Mouse (Mus musculus) megakaryocyte-erythroid progenitor cell, adult 5 weeks (primary cell): ENCODE results near the gene Slc30a2. TPM values are rescaled to one million over a fixed set of nuclear protein-coding genes. Genes with fewer than 3 reads are reported as not detected.

Experiments used
- polyA plus RNA-seq: library from polyadenylated mRNA; stranded (reverse); fragments of >175 nt; gene quantifications from 2 replicates; pipeline ENCODE4 v1.2.3, GENCODE M21; 2012

Gene Slc30a2
- polyA plus RNA-seq: 0.09 and 0.11 TPM in 2 replicates

DNA sequence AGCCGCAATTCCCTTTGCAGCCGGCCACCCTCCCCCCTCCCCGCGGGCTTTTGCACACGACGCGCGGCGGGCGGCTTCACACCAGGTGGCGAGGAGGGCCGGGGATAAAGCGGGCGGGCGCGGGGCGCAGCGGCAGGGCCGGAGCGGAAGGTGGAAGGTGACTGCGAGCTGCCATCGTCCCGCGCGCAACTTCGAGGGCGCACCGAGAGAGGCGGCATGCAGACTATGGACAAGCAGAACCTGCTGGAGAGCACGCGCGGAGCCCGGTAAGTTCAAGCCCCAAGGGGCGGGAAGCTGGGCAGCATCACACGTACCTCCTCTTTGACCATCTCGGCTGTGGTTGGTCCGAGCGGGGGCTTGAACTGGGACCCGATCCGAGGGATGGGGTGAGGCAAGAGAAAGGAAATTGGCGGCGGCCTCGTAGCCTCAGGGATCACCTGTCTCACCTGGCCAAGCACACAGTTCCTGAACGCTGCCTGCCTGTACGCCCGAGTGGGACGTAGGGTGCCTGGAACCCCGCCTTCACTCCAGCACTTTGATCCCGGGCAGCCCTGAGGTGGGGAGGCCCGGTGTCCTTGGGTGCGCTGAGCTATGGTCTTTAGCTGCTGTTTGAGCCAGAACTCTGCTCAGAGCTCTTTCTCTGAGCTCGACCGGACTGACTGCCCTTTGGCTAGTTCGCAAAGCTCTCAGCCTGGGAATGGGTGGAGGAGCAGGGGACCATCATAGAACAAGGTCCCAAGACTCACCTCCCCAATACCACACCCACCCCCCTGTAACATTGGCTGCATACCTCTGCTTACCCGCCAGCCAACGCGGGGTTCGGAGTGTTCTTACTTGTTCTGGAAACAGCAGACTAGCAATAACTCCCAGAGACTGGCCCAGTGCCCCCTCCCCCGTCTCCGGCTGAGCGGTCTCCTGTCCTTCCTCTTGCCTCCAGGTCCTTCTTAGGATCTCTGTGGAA is at the start of gene Slc30a2:
Slc30a2 (plus strand) TSS at position 111 of the 961 bp plus-strand sequence.

DNA sequence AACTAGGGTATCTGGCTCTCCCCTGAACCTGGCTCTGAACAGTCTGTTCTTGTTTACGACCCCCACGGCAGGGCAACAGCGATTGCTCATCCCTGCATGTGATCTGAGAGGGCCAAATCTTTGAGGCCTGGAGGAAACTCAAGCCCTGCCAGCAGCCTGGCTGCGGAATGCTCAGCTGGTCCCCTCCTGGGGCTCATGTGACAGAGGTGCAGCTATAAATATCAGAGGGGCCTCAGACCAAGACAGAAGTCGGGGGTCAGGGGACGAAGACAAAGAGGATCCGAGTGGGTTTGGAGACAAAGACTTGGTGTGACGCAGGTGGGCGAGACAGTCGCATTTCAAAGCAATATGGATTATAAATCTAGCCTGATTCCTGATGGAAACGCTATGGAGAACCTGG is 28.1 kb upstream of the Slc30a2 start, which contains the start of gene Trim63:
Trim63 (plus strand) TSS at position 245 of the 400 bp plus-strand sequence.

DNA sequence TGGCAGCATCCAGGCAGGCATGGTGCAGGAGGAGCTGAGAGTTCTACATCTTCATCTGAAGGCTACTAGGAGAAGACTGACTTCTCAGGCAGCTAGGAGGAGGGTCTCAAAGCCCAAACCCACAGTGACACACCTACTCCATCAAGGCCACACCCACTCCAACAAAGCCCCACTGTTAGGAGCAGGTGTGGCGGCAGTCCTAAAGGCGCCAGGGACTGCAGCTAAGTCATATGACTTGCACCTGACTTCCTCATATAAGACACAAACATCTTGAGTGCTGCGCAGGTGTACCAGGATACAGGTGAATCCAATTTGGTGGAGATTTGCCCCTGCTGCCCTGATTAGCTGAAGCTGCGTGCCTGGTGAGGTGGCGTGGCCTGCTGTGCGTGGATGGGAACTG is 40.8 kb downstream of the Slc30a2 start, which contains the start of gene Extl1:
Extl1 (minus strand) TSS at position 101 of the 400 bp plus-strand sequence.

DNA sequence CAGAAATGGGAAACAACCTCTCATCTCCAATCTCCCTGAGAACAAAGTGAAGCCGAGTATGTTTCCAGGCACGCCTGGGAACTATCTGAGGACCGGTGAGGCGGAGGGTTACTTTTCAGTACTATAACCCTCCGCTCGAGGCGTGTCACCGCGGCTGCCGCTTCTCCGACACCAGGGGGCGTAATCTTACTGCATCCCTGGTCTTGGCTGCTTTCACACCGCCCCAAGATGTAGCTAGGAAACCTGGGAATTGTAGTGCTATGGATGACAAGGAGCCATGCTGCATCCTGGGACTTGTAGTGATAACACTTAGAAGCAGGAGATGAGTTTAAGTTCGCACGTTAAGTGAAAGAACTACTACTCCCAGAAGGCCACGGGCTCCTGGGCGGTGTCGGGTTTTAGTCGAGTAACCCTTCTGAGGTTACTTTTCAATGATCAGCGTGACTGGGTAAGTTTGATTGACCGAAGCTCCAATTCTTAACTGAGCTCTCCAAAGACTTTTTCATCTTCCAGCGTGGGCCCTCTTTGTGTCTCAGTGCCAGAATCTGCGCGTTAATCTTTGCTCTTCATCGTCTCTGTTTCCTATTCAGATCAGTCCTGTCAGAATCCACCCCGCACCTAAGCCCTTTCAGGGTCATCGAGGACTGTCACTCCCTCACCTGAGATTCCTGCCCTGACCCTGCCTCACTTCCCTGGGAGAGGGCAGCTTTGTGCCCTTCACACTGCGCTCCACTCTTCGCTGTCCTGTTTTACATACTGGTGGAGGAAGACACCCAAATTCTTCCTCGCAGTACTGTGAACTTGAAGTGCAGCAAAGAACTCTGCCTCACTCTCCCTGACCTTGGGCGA is 53.2 kb downstream of the Slc30a2 start, which contains the start of gene Pafah2:
Pafah2 (plus strand) TSS at position 344 of the 849 bp plus-strand sequence.

Other genes with a start within 250 kb of the Slc30a2 start
- 131 and 232 TPM in 2 replicates for gene Cd52, start 248.1 kb upstream of the Slc30a2 start, polyA plus RNA-seq
- gene Ubxn11, start 240.6 kb upstream of the Slc30a2 start, polyA plus RNA-seq: 33.5 and 39.3 TPM in 2 replicates
- 886 and 1,036 TPM in 2 replicates for gene Sh3bgrl3, start 214.4 kb upstream of the Slc30a2 start, polyA plus RNA-seq
- gene Cep85, start 156.1 kb upstream of the Slc30a2 start, polyA plus RNA-seq: 41.4 and 47.6 TPM in 2 replicates
- gene Gm7534, start 140.2 kb upstream of the Slc30a2 start, polyA plus RNA-seq: not detected in 2 replicates
- not detected in 2 replicates for gene Catsper4, start 115.8 kb upstream of the Slc30a2 start, polyA plus RNA-seq
- 0.23 and 0.50 TPM in 2 replicates for gene Cnksr1, start 104.8 kb upstream of the Slc30a2 start, polyA plus RNA-seq
- 0.10 and 0.25 TPM in 2 replicates for gene E130218I03Rik, start 99.5 kb upstream of the Slc30a2 start, polyA plus RNA-seq
- gene Zfp593, start 97.6 kb upstream of the Slc30a2 start, polyA plus RNA-seq: 60.4 and 65.0 TPM in 2 replicates
- gene Gm30191, start 96.2 kb upstream of the Slc30a2 start, polyA plus RNA-seq: not detected in 2 replicates
- 0.43 and 0.83 TPM in 2 replicates for gene Grrp1, start 89.1 kb upstream of the Slc30a2 start, polyA plus RNA-seq
- gene Pdik1l, start 55.3 kb upstream of the Slc30a2 start, polyA plus RNA-seq: 1.9 and 3.0 TPM in 2 replicates
- not detected in 2 replicates for gene Trim63, start 28.1 kb upstream of the Slc30a2 start, polyA plus RNA-seq
- gene Extl1, start 40.7 kb downstream of the Slc30a2 start, polyA plus RNA-seq: 0.08 TPM in 1 of 2 replicates, not detected in the other
- 9.7 and 16.6 TPM in 2 replicates for gene Pafah2, start 53.1 kb downstream of the Slc30a2 start, polyA plus RNA-seq
- 421 and 705 TPM in 2 replicates for gene Stmn1, start 125.1 kb downstream of the Slc30a2 start, polyA plus RNA-seq
- gene Paqr7, start 153.5 kb downstream of the Slc30a2 start, polyA plus RNA-seq: 11.8 and 24.3 TPM in 2 replicates
- gene Aunip, start 167.8 kb downstream of the Slc30a2 start, polyA plus RNA-seq: 10.7 and 16.3 TPM in 2 replicates
- 40.5 and 43.7 TPM in 2 replicates for gene Mtfr1l, start 192.2 kb downstream of the Slc30a2 start, polyA plus RNA-seq
- gene Selenon, start 209.0 kb downstream of the Slc30a2 start, polyA plus RNA-seq: 40.5 and 40.7 TPM in 2 replicates